Mouse (Mus musculus): Measurements from ENCODE around the gene Tns3. TPM values are rescaled to one million over a fixed set of nuclear protein-coding genes. Genes with fewer than 3 reads are reported as not detected.

Gene Tns3
- polyA plus RNA-seq, 1 experiment from 2014 or later = 26.0 TPM

- no peaks in the 10 kb centered on the region for H3K27me3 ChIP-seq (ENCODE audit: control insufficient read depth, insufficient read depth, low read length)
- no peak overlapping the region for H3K4me2 ChIP-seq (ENCODE audit: low read depth, severe bottlenecking)
- DNase-seq (ENCODE audit: low spot score) (no peak), ATAC-seq (ENCODE audit: insufficient number of reproducible peaks, low FRiP score, low TSS enrichment, low read depth) (no peak)
- H3K4me1 ChIP-seq (ENCODE audit: control insufficient read depth, insufficient read depth, low read length) = peaks cover 3% of the 10 kb centered on the region; the same call in 1 of the 2 replicates
- WGBS = 95% methylated on average over 6 of the region's 6 CpGs
- no peaks in the 10 kb centered on the region for H3K9me3 ChIP-seq (ENCODE audit: control insufficient read depth, low read length)
- H3K27ac ChIP-seq (replicated peaks; ENCODE audit: low read depth, low read length) = no peak overlapping the region
- no peak overlapping the region for H3K9ac ChIP-seq (ENCODE audit: low read length)
- H3K36me3 ChIP-seq (ENCODE audit: control insufficient read depth, insufficient read depth, low read length) = peaks cover 12% of the 10 kb centered on the region
- no peak overlapping the region for H3K4me3 ChIP-seq (ENCODE audit: low read depth, low read length)
Observed at GRCm38 (mm10) chr11:8500855-8501254, 163.5 kb downstream of the Tns3 start.

GRCm38 (mm10) chr11:8497136-8497535 lies 167.2 kb downstream of the Tns3 start:
- DNase-seq (ENCODE audit: low spot score) (no peak), ATAC-seq (ENCODE audit: insufficient number of reproducible peaks, low FRiP score, low TSS enrichment, low read depth) (no peak)
- H3K9me3 ChIP-seq (ENCODE audit: control insufficient read depth, low read length) = no peaks in the 10 kb centered on the region
- peaks cover 16% of the 10 kb centered on the region for H3K36me3 ChIP-seq (ENCODE audit: control insufficient read depth, insufficient read depth, low read length)
- no peak overlapping the region for H3K4me2 ChIP-seq (ENCODE audit: low read depth, severe bottlenecking)
- H3K27me3 ChIP-seq (ENCODE audit: control insufficient read depth, insufficient read depth, low read length) = no peaks in the 10 kb centered on the region
- WGBS = 88% methylated on average over 6 of the region's 6 CpGs
- H3K4me3 ChIP-seq (ENCODE audit: low read depth, low read length) = no peak overlapping the region
- H3K4me1 ChIP-seq (ENCODE audit: control insufficient read depth, insufficient read depth, low read length) = no peaks in the 10 kb centered on the region
- H3K9ac ChIP-seq (ENCODE audit: low read length) = 0 out of 2 replicates have a peak overlapping the region, but pooled peaks have one; percentile 12
- H3K27ac ChIP-seq (replicated peaks; ENCODE audit: low read depth, low read length) = no peak overlapping the region

GRCm38 (mm10) chr11:8496686-8497085 lies 167.6 kb downstream of the Tns3 start:
- Histone ChIP-seq H3K4me2 (ENCODE audit: low read depth, severe bottlenecking) (no peak overlapping the region), H3K9ac (ENCODE audit: low read length) (0 out of 2 replicates have a peak overlapping the region, but pooled peaks have one; percentile 12), H3K4me1 (ENCODE audit: control insufficient read depth, insufficient read depth, low read length) (no peaks in the 10 kb centered on the region), H3K27me3 (ENCODE audit: control insufficient read depth, insufficient read depth, low read length) (no peaks in the 10 kb centered on the region), H3K9me3 (ENCODE audit: control insufficient read depth, low read length) (no peaks in the 10 kb centered on the region), H3K36me3 (ENCODE audit: control insufficient read depth, insufficient read depth, low read length) (peaks cover 19% of the 10 kb centered on the region), H3K4me3 (ENCODE audit: low read depth, low read length) (no peak overlapping the region), H3K27ac (replicated peaks; ENCODE audit: low read depth, low read length) (no peak overlapping the region)
- ATAC-seq (ENCODE audit: insufficient number of reproducible peaks, low FRiP score, low TSS enrichment, low read depth) (no peak), DNase-seq (ENCODE audit: low spot score) (no peak)
- WGBS = 77% methylated on average over 5 of the region's 5 CpGs

GRCm38 (mm10) chr11:8495801-8496200 lies 168.5 kb downstream of the Tns3 start:
- ATAC-seq (ENCODE audit: insufficient number of reproducible peaks, low FRiP score, low TSS enrichment, low read depth) = no peak
- DNase-seq (ENCODE audit: low spot score) = no peak
- Histone ChIP-seq H3K9me3 (ENCODE audit: control insufficient read depth, low read length) (no peaks in the 10 kb centered on the region), H3K36me3 (ENCODE audit: control insufficient read depth, insufficient read depth, low read length) (peaks cover 19% of the 10 kb centered on the region), H3K4me1 (ENCODE audit: control insufficient read depth, insufficient read depth, low read length) (no peaks in the 10 kb centered on the region), H3K9ac (ENCODE audit: low read length) (no peak overlapping the region), H3K4me2 (ENCODE audit: low read depth, severe bottlenecking) (no peak overlapping the region), H3K4me3 (ENCODE audit: low read depth, low read length) (no peak overlapping the region), H3K27ac (replicated peaks; ENCODE audit: low read depth, low read length) (no peak overlapping the region), H3K27me3 (ENCODE audit: control insufficient read depth, insufficient read depth, low read length) (no peaks in the 10 kb centered on the region)
- 85% methylated on average over 7 of the region's 7 CpGs for WGBS

- H3K27me3 ChIP-seq (ENCODE audit: control insufficient read depth, insufficient read depth, low read length) = no peaks in the 10 kb centered on the region
- no peaks in the 10 kb centered on the region for H3K4me1 ChIP-seq (ENCODE audit: control insufficient read depth, insufficient read depth, low read length)
- H3K4me2 ChIP-seq (ENCODE audit: low read depth, severe bottlenecking) = no peak overlapping the region
- ATAC-seq (ENCODE audit: insufficient number of reproducible peaks, low FRiP score, low TSS enrichment, low read depth) (no peak), DNase-seq (ENCODE audit: low spot score) (no peak)
- no peak overlapping the region for H3K9ac ChIP-seq (ENCODE audit: low read length)
- peaks cover 21% of the 10 kb centered on the region for H3K36me3 ChIP-seq (ENCODE audit: control insufficient read depth, insufficient read depth, low read length)
- WGBS = 80% methylated on average over 8 of the region's 8 CpGs
- H3K9me3 ChIP-seq (ENCODE audit: control insufficient read depth, low read length) = no peaks in the 10 kb centered on the region
- no peak overlapping the region for H3K27ac ChIP-seq (replicated peaks; ENCODE audit: low read depth, low read length)
- no peak overlapping the region for H3K4me3 ChIP-seq (ENCODE audit: low read depth, low read length)
Observed at GRCm38 (mm10) chr11:8495036-8495435, 169.3 kb downstream of the Tns3 start.

- Histone ChIP-seq H3K27ac (replicated peaks; ENCODE audit: low read depth, low read length) (no peak overlapping the region), H3K27me3 (ENCODE audit: control insufficient read depth, insufficient read depth, low read length) (no peaks in the 10 kb centered on the region), H3K4me1 (ENCODE audit: control insufficient read depth, insufficient read depth, low read length) (no peaks in the 10 kb centered on the region), H3K9ac (ENCODE audit: low read length) (no peak overlapping the region), H3K9me3 (ENCODE audit: control insufficient read depth, low read length) (no peaks in the 10 kb centered on the region), H3K4me2 (ENCODE audit: low read depth, severe bottlenecking) (no peak overlapping the region), H3K36me3 (ENCODE audit: control insufficient read depth, insufficient read depth, low read length) (peaks cover 21% of the 10 kb centered on the region), H3K4me3 (ENCODE audit: low read depth, low read length) (no peak overlapping the region)
- DNase-seq (ENCODE audit: low spot score) (no peak), ATAC-seq (ENCODE audit: insufficient number of reproducible peaks, low FRiP score, low TSS enrichment, low read depth) (no peak)
- WGBS = 70% methylated on average over 8 of the region's 8 CpGs
Observed at GRCm38 (mm10) chr11:8493931-8494490, 170.3 kb downstream of the Tns3 start.

- no peak overlapping the region for H3K9ac ChIP-seq (ENCODE audit: low read length)
- no peak overlapping the region for H3K4me2 ChIP-seq (ENCODE audit: low read depth, severe bottlenecking)
- H3K27ac ChIP-seq (replicated peaks; ENCODE audit: low read depth, low read length) = no peak overlapping the region
- ATAC-seq (ENCODE audit: insufficient number of reproducible peaks, low FRiP score, low TSS enrichment, low read depth) (no peak), DNase-seq (ENCODE audit: low spot score) (no peak)
- H3K36me3 ChIP-seq (ENCODE audit: control insufficient read depth, insufficient read depth, low read length) = peaks cover 18% of the 10 kb centered on the region
- H3K9me3 ChIP-seq (ENCODE audit: control insufficient read depth, low read length) = no peaks in the 10 kb centered on the region
- WGBS = 95% methylated on average over 10 of the region's 10 CpGs
- H3K4me3 ChIP-seq (ENCODE audit: low read depth, low read length) = no peak overlapping the region
- H3K4me1 ChIP-seq (ENCODE audit: control insufficient read depth, insufficient read depth, low read length) = no peaks in the 10 kb centered on the region
- H3K27me3 ChIP-seq (ENCODE audit: control insufficient read depth, insufficient read depth, low read length) = no peaks in the 10 kb centered on the region
Observed at GRCm38 (mm10) chr11:8492332-8492731, 172.0 kb downstream of the Tns3 start.

- no peaks in the 10 kb centered on the region for H3K27me3 ChIP-seq (ENCODE audit: control insufficient read depth, insufficient read depth, low read length)
- no peak overlapping the region for H3K27ac ChIP-seq (replicated peaks; ENCODE audit: low read depth, low read length)
- peaks cover 16% of the 10 kb centered on the region for H3K36me3 ChIP-seq (ENCODE audit: control insufficient read depth, insufficient read depth, low read length)
- H3K4me3 ChIP-seq (ENCODE audit: low read depth, low read length) = no peak overlapping the region
- H3K9me3 ChIP-seq (ENCODE audit: control insufficient read depth, low read length) = no peaks in the 10 kb centered on the region
- no peak for ATAC-seq (ENCODE audit: insufficient number of reproducible peaks, low FRiP score, low TSS enrichment, low read depth)
- whole genome bisulfite sequencing = 84% methylated on average over 6 of the region's 6 CpGs
- H3K4me2 ChIP-seq (ENCODE audit: low read depth, severe bottlenecking) = no peak overlapping the region
- H3K4me1 ChIP-seq (ENCODE audit: control insufficient read depth, insufficient read depth, low read length) = no peaks in the 10 kb centered on the region
- no peak overlapping the region for H3K9ac ChIP-seq (ENCODE audit: low read length)
- no peak for DNase-seq (ENCODE audit: low spot score)
Observed at GRCm38 (mm10) chr11:8488248-8488647, 176.1 kb downstream of the Tns3 start.

GRCm38 (mm10) chr11:8486552-8486951 lies 177.8 kb downstream of the Tns3 start:
- no peak for ATAC-seq (ENCODE audit: insufficient number of reproducible peaks, low FRiP score, low TSS enrichment, low read depth)
- no peak for DNase-seq (ENCODE audit: low spot score)
- 89% methylated on average over 4 of the region's 4 CpGs for WGBS
- Histone ChIP-seq H3K4me1 (ENCODE audit: control insufficient read depth, insufficient read depth, low read length) (no peaks in the 10 kb centered on the region), H3K27ac (replicated peaks; ENCODE audit: low read depth, low read length) (no peak overlapping the region), H3K4me2 (ENCODE audit: low read depth, severe bottlenecking) (no peak overlapping the region), H3K36me3 (ENCODE audit: control insufficient read depth, insufficient read depth, low read length) (peaks cover 3% of the 10 kb centered on the region; the same call in 1 of the 2 replicates), H3K9me3 (ENCODE audit: control insufficient read depth, low read length) (no peaks in the 10 kb centered on the region), H3K27me3 (ENCODE audit: control insufficient read depth, insufficient read depth, low read length) (no peaks in the 10 kb centered on the region), H3K9ac (ENCODE audit: low read length) (no peak overlapping the region), H3K4me3 (ENCODE audit: low read depth, low read length) (no peak overlapping the region)
